Mouse (Mus musculus) layer of hippocampus, adult 9-10 months (tissue): ENCODE data around the gene Colgalt1.

Source experiments
- DNase-seq: peaks from one replicate; pipeline ENCODE4 v3.0.0; 2022; ENCODE audit warnings: low spot score

Colgalt1 gene

DNA sequence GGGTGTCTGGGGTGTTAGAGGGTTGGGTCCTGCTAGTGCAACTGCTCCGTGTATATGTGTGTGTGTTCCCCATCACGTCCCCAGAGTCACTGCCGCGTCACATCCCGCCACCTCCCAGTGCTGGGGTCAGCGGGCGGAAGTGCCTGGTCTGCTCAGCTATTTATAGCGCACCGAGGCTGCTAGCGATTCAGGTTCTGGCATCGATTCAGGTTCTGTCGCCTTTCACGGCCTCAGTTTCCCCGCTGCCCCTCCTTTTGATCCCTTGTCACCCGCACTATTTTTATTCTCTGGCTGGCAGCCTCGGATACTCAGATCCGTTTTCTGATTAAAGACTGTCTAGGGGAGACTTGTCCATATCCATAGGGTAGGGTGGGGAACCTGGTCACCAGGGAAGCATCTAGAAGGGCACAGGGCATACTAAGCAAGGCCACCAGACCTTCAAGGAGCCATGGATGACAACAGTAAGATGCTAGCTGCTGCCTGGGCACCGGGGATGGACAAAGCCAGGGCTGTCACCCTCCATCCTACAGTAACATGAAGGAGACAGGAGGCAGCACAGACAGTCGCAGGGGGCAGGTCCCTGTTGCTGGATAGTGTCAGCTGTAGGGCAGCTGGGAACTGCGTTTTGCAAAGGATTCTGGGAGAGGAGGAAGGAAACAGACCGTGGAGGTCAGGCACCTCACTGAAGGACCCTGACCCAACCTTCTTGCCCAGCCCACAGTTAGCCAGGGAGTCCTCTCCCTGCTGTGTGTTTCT, 57.6 kb downstream of the Colgalt1 start:
- no peak for DNase-seq

DNA sequence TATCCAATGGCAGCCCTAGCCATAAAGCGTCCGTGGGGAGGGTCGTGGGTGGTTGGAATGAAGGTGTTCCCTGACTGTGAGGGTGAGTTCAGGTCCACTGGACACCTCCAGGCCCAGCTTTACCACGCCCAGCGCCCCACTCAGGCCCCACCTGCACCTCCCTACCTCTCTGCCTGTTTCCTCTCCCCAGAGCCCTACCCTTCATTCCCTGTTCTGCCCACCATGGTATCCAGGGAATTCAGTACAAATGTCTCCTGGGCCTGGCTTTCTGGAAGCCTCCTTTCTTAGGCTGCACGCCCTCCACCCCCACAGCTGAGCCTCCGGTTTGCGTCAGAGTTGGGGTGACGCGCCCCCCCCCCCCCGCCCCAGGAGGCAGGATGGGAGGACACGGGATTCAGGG, 59.4 kb downstream of the Colgalt1 start:
- DNase-seq: no peak

DNA sequence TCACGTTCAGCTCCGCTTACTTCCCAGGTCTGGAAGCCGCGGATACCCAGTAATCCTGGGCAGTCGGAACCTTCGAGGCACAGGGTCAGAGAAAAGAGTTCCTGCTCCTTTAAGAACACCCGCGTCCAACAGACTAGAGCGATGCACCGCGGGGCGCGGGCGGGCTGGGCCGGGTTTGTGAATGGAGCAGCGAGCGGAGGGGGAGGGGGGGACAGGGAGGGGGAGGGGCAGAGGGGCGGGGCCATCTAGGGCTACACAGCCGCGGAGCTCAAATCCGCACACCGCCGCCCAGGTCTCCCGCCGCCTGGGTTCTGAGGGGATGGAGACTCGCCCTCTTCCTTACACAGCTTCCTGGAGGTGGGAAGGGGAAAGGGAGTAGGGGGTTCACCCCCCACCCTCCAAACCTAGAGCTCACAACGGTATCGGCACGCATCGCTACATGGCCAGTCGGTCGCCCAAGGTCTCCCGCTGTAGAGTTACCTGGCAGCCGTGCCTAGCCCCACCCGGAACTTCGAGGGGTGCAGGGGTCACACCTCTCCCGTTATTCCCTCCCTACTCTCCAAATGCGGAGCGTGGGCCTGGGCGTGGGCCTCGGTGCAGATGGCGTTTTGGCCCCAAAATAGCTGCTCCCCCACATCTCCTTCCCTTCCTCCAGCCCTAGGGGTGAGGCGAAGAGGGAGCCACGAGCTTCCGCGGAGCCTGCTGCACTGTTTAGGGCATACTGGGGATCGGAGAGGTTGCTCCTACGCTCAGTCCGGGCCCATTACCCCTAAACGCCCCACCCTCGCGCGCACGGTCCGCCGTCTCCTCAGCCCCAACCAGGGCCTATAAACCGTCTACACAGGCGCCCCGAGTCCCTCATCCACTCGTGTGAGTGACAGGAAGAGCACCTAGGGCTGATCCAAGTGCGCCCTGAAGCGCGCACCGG, 60.1 kb downstream of the Colgalt1 start:
- DNase-seq: no peak

DNA sequence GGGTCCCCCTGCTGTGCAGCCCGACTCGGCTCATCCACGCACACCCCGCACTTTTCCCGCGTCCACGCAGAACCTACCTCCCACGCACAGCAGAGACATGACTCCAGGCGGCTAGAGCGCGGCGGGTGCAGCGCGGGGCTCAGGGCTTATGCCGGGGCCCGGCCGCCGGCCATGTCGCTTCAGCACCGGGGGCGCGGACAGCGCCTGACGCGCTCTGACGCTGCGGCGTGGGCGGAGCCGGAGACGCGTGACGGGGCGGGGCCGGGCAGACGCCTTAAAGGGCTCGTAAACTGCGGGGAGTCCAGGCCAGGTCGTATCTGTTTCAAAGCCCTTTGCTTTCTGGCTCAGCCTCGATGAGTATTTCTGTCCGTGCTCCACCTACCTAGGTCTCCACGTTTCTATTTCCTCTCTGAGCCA, 60.8 kb downstream of the Colgalt1 start, which contains the start of gene Unc13a:
Gene Unc13a (minus strand): TSS at position 209 of the 417 bp plus-strand sequence.
- peak; percentile 69 for DNase-seq

DNA sequence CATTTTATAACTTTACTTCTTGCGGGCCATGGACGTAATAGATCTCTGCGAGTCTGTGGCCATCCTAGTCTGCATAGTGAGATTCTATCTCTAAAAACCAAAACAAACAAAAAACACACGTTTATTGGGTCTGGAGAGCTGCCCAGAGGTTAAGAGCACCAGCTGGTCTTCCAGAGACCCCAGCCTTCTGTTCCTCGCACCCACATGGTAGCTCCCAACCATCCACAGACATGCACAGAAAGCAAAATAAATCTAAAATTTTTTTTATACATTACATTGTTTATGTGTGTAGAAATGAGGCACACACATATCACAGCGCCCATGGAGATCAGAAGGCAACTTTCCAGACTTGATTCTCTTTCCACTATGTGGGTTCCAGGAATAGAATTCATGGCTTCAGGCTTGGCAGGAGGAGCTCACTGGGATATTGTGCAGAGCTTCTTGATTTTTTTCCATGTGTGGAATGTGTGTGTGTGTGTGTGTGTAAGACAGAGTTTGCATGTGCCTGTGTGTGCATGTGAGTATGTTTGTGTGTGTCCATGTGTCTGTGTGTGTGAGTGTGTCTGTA, 61.5 kb downstream of the Colgalt1 start:
- no peak for DNase-seq

DNA sequence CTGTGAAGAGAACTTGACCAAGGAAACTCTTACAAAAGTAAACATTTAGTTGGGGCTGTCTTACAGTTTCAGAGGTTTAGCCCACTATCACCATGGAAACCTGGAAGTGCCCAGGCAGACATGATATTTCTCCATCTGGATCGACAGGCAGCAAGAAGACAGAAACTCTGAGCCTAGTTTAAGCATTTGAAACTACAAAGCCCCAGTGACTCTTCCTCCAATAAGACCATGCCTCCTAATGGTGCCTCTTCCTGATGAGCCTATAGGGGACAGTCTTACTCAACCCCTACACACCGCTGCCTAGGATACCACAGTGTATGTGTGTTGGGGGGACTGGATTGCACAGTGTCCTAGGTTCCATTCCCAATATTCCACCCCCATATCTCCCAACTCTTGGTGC, 63.3 kb downstream of the Colgalt1 start:
- DNase-seq: no peak
